Mouse (Mus musculus) skeletal muscle tissue, postnatal 0 days (tissue): Measurements from ENCODE around the gene Cald1. TPM values are rescaled to one million over a fixed set of nuclear protein-coding genes. Genes with fewer than 3 reads are reported as not detected.

ENCODE experiments used
- polyA plus RNA-seq: library from polyadenylated mRNA; unstranded; fragments of >200 nt; fragmentation: Nextera tagmentation; extraction: Ambion mirVana; gene quantifications from 2 replicates; pipeline ENCODE4 v1.2.1, GENCODE M21; 2015

Cald1 gene
- polyA plus RNA-seq = 121 and 137 TPM in 2 replicates

GRCm38 (mm10) chr6:34598121-34599065 lies at the start of gene Cald1:
Cald1 (plus strand) TSS chr6:34598500.

GRCm38 (mm10) chr6:34780231-34780942 lies 182.1 kb downstream of the Cald1 start, which contains the start of gene Agbl3:
Agbl3 (plus strand) TSS chr6:34780432.

Other genes with a start within 250 kb of the Cald1 start
- gene Akr1b8, start 244.4 kb upstream of the Cald1 start, polyA plus RNA-seq = 3.7 and 6.2 TPM in 2 replicates
- 34.6 and 34.9 TPM in 2 replicates for gene Akr1b10, start 214.3 kb upstream of the Cald1 start, polyA plus RNA-seq
- gene Akr1b7, start 186.2 kb upstream of the Cald1 start, polyA plus RNA-seq = 0.17 and 0.18 TPM in 2 replicates
- 19.2 and 20.6 TPM in 2 replicates for gene Bpgm, start 122.3 kb upstream of the Cald1 start, polyA plus RNA-seq
- 6.7 and 9.2 TPM in 2 replicates for gene Agbl3, start 181.9 kb downstream of the Cald1 start, polyA plus RNA-seq